Mouse (Mus musculus) embryo, embryonic 10 days (tissue): ENCODE measurements around the gene Gnb3.
"Not testable (repeated sequence)": the region's sequence is repeated elsewhere in the genome, so short reads cannot be mapped to it uniquely, and the experiment has no call there.

Experiments
- DNase-seq: peaks from one replicate; pipeline ENCODE4 v3.0.0-alpha.2; 2015; ENCODE audit warnings: low spot score

Gene Gnb3

GRCm38 (mm10) chr6:124857840-124858530 lies 17.9 kb upstream of the Gnb3 start:
- no peak for DNase-seq

GRCm38 (mm10) chr6:124856916-124857839 lies 17.1 kb upstream of the Gnb3 start, which contains the start of gene P3h3:
Gene P3h3 (minus strand): TSS chr6:124857752.
- DNase-seq: peak; percentile 91

GRCm38 (mm10) chr6:124856321-124856720 lies 16.2 kb upstream of the Gnb3 start:
- peak; percentile 82 for DNase-seq

- no peak for DNase-seq
Measured at GRCm38 (mm10) chr6:124854647-124855046, 14.6 kb upstream of the Gnb3 start.

- no peak for DNase-seq
Measured at GRCm38 (mm10) chr6:124850535-124850934, 10.5 kb upstream of the Gnb3 start.

- peak; percentile 94 for DNase-seq
Measured at GRCm38 (mm10) chr6:124847305-124847704, 7.2 kb upstream of the Gnb3 start.

- DNase-seq: no peak
Measured at GRCm38 (mm10) chr6:124839805-124840204, 270 bp downstream of the Gnb3 start.

- DNase-seq: no peak
Measured at GRCm38 (mm10) chr6:124836411-124836810, 3.7 kb downstream of the Gnb3 start.

GRCm38 (mm10) chr6:124835531-124835930 lies 4.5 kb downstream of the Gnb3 start:
- DNase-seq: peak; percentile 67

GRCm38 (mm10) chr6:124834512-124835081 lies 5.5 kb downstream of the Gnb3 start:
- no peak for DNase-seq

GRCm38 (mm10) chr6:124831649-124832048 lies 8.4 kb downstream of the Gnb3 start:
- no peak for DNase-seq

- DNase-seq: not testable (repeated sequence)
Measured at GRCm38 (mm10) chr6:124831199-124831598, 8.9 kb downstream of the Gnb3 start.

- peak; percentile 97 for DNase-seq
Measured at GRCm38 (mm10) chr6:124829799-124830700, 10.0 kb downstream of the Gnb3 start.

- DNase-seq: peak; percentile 100
Measured at GRCm38 (mm10) chr6:124828868-124829798, 10.9 kb downstream of the Gnb3 start, which contains the start of the genes Usp5 and Cdca3. Gene Usp5 (minus strand): TSS chr6:124829484. Gene Cdca3 (plus strand): TSS chr6:124829547.

- peak; percentile 48 for DNase-seq
Measured at GRCm38 (mm10) chr6:124828101-124828592, 11.9 kb downstream of the Gnb3 start.

GRCm38 (mm10) chr6:124822049-124822448 lies 18.0 kb downstream of the Gnb3 start:
- DNase-seq: no peak

GRCm38 (mm10) chr6:124820891-124821290 lies 19.2 kb downstream of the Gnb3 start:
- no peak for DNase-seq

- no peak for DNase-seq
Measured at GRCm38 (mm10) chr6:124817971-124818370, 22.1 kb downstream of the Gnb3 start.

- no peak for DNase-seq
Measured at GRCm38 (mm10) chr6:124817563-124817962, 22.5 kb downstream of the Gnb3 start.

- no peak for DNase-seq
Measured at GRCm38 (mm10) chr6:124817125-124817524, 22.9 kb downstream of the Gnb3 start.
